Mouse (Mus musculus) forebrain, postnatal 0 days (tissue): ENCODE measurements around the gene Atf1. TPM values are rescaled to one million over a fixed set of nuclear protein-coding genes. Genes with fewer than 3 reads are reported as not detected.

Source experiments
- ATAC-seq: fragments of 200-750 bp; cut with Nextera tagmentation; 2 replicates; pipeline ENCODE4 v1.8.0; 2017; ENCODE audit warnings: mild to moderate bottlenecking, moderate library complexity
- DNase-seq: peaks from one replicate; pipeline ENCODE4 v3.0.0-alpha.2; 2015
- H3K27ac ChIP-seq: fragments of 300-500 bp; sonication (generic); 2 replicates; pipeline ENCODE4 v1.5.1; 2014; ENCODE audit warnings: low read depth, mild to moderate bottlenecking, antibody characterized with exemption, low read length, moderate library complexity, mixed read lengths
- H3K27me3 ChIP-seq: fragments of 300-500 bp; sonication (generic); 2 replicates; pipeline ENCODE4 v1.6.1; 2014; ENCODE audit warnings: mild to moderate bottlenecking, low read length, mixed read lengths; ENCODE audit not compliant: insufficient read depth
- H3K36me3 ChIP-seq: fragments of 300-500 bp; sonication (generic); 2 replicates; pipeline ENCODE4 v1.6.1; 2014; ENCODE audit warnings: mild to moderate bottlenecking, moderate library complexity; ENCODE audit not compliant: insufficient read depth
- H3K4me1 ChIP-seq: fragments of 300-500 bp; sonication (generic); 2 replicates; pipeline ENCODE4 v1.6.1; 2014; ENCODE audit warnings: antibody characterized with exemption; ENCODE audit not compliant: insufficient read depth
- H3K4me2 ChIP-seq: fragments of 300-500 bp; sonication (generic); 2 replicates; pipeline ENCODE4 v1.6.1; 2014; ENCODE audit warnings: low read depth, mild to moderate bottlenecking, moderate library complexity
- H3K4me3 ChIP-seq: fragments of 300-500 bp; sonication (generic); 2 replicates; pipeline ENCODE4 v1.5.1; 2014; ENCODE audit warnings: low read depth, low read length, mixed read lengths
- H3K9ac ChIP-seq: fragments of 300-500 bp; sonication (generic); 2 replicates; pipeline ENCODE4 v1.6.1; 2014; ENCODE audit warnings: mild to moderate bottlenecking
- H3K9me3 ChIP-seq: fragments of 300-500 bp; sonication (generic); 2 replicates; pipeline ENCODE4 v1.6.1; 2016; ENCODE audit warnings: low read length
- CTCF ChIP-seq: sonication (generic); IDR thresholded peaks from 2 replicates; pipeline ENCODE4 v1.5.1; 2016; ENCODE audit warnings: antibody characterized with exemption, control low read depth, low read depth
- WGBS: fragments of 180-500 bp; shearing (Covaris S2); extraction: QIAGEN DNeasy Blood & Tissue Kit; methylation state at CpG from one replicate; pipeline ENCODE4 v1.1.7; 2014; 5-methylcytosine and 5-hydroxymethylcytosine counted together
- polyA plus RNA-seq: library from polyadenylated mRNA; unstranded; fragments of >200 nt; fragmentation: Nextera tagmentation; extraction: Ambion mirVana; gene quantifications from 2 replicates; pipeline ENCODE4 v1.2.1, GENCODE M21; 2015
- total RNA-seq: library from RNA; depleted of rRNA; stranded (reverse); fragments of >200 nt; gene quantifications from 2 replicates; pipeline ENCODE4 v1.2.3, GENCODE M21; 2014

Gene Atf1
- total and polyA plus RNA-seq, 2 experiments from 2014 or later: 5.4 to 9.2 TPM

DNA sequence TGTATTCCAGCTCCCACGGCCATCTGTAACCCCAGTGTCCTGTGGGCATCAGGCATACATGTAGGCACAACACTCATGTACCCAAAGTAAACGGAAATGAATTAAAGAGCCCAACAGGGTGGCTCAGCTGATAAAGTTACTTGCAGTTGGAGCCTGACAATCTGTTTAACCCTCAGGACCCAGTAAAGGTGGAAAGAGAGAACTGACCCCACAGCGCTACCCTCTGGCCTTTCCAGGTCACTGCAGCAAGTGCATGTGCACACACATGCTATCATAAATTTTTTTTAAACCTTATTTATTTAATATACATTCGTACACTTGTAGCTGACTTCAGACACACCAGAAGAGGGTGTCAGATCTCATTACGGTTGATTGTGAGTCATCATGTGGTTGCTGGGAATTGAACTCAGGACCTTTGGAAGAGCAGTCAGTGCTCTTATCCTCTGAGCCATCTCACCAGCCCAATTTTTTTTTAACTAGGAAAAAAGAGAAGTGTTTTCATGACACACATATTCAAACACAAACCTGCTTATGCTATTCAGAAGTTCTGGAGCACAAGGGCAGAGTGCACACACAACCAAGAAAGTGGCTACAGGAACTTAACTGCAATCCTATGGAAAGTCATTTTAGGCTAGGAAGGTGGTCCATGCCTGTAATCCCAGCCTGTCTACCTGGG is 42.7 kb upstream of the Atf1 start:
- H3K27ac ChIP-seq: no peak overlapping the region
- H3K4me3 ChIP-seq: no peak overlapping the region
- TF ChIP-seq CTCF: peak; percentile 55
- 86% methylated on average over 5 of the region's 5 CpGs for WGBS
- peak; percentile 16 for DNase-seq
- peaks cover 77% of the 10 kb centered on the region for H3K36me3 ChIP-seq
- H3K27me3 ChIP-seq: no peaks in the 10 kb centered on the region
- no peak overlapping the region for H3K4me2 ChIP-seq
- no peaks in the 10 kb centered on the region for H3K9me3 ChIP-seq
- H3K9ac ChIP-seq: no peak overlapping the region
- no peaks in the 10 kb centered on the region for H3K4me1 ChIP-seq
- no peak for ATAC-seq

DNA sequence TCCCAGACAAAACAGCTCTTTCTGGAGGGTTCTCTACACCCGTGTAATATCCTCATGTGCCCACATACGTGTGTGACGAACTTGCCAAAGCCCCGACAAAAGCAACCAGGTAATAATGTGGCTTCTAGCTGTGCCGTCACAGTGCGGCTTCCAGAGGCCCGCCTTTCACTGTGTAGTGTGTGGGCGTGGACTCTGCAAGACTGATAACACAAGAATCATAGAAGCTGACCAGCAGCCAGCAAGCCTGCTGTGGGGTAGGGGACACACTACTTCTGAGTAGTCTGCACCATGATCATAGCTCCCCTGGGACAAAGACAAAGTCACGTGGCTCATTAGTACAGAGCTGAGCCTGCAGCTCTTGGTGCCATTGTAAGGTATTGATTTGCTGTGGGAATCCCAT is 41.4 kb upstream of the Atf1 start:
- Histone ChIP-seq H3K4me1 (no peaks in the 10 kb centered on the region), H3K4me2 (no peak overlapping the region), H3K36me3 (peaks cover 76% of the 10 kb centered on the region), H3K27me3 (no peaks in the 10 kb centered on the region), H3K9me3 (no peaks in the 10 kb centered on the region), H3K4me3 (no peak overlapping the region), H3K9ac (no peak overlapping the region), H3K27ac (no peak overlapping the region)
- WGBS: 92% methylated on average over 9 of the region's 9 CpGs
- DNase-seq (no peak), ATAC-seq (no peak)
- TF ChIP-seq CTCF: no peak

DNA sequence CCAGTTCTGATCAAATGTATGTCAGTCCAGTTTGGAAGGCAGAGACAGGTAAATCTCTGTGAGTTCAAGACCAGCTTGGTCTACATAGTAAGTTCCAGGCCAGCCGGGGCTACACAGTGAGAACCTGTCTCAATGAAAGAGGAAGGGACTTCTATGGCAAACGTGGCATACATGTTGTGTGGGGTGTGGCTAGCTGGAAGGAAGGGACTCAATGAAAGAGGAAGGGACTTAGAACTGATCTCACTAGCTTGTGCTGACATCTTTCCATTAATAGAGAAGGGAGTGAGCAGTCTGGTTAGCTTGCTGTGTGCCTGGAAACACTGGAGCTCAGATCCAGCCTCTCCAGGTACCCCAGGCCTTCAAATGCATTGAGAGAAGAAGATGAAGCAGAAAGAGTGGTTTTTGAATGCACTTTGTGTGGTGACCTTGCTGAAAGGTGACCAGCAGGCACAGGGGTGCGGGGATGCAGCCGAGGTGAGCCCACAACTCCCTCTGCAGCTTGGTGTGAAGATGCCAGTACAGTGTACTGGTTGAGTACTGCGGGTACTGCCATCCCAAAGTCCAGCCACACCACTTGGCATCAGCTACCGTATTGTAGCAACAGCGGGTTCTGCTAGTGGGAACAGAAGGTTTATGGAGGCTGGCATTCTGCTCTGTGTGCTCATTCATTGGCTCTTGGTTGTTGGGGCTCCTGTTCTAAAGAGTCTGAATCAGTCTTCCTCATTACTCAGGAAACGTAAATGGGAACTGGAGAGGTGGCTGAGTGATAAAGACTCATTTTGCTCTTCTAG is 40.5 kb upstream of the Atf1 start:
- no peak for ATAC-seq
- H3K9me3 ChIP-seq: no peaks in the 10 kb centered on the region
- peaks cover 76% of the 10 kb centered on the region for H3K36me3 ChIP-seq
- no peaks in the 10 kb centered on the region for H3K4me1 ChIP-seq
- no peak overlapping the region for H3K4me2 ChIP-seq
- H3K4me3 ChIP-seq: no peak overlapping the region
- H3K27me3 ChIP-seq: no peaks in the 10 kb centered on the region
- DNase-seq: no peak
- 90% methylated on average over 8 of the region's 8 CpGs for WGBS
- H3K27ac ChIP-seq: no peak overlapping the region
- no peak for TF ChIP-seq CTCF
- no peak overlapping the region for H3K9ac ChIP-seq

DNA sequence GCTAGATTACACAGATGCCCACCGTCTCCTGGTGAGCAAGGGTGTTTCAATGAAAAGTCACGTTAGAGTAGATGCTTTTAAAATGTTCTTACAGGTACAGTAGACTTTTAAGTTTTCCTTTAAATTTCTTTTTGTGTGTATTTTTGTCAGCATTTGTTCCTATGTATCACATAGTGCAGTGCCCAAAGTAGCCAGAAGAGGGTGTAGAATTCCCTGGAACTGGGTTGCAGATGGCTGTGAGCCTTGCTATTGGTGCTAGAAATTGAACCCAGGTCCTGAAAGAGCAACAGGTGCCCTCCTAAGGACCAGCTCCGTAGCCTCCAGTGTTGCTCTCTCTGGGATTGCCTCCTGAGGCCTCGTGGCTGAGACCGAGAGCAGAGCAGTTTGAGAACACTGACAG is 39.1 kb upstream of the Atf1 start:
- H3K27me3 ChIP-seq: no peaks in the 10 kb centered on the region
- no peaks in the 10 kb centered on the region for H3K4me1 ChIP-seq
- no peak overlapping the region for H3K9ac ChIP-seq
- DNase-seq (no peak), ATAC-seq (no peak)
- WGBS: 97% methylated on average over 5 of the region's 5 CpGs
- H3K4me2 ChIP-seq: no peak overlapping the region
- H3K9me3 ChIP-seq: no peaks in the 10 kb centered on the region
- peak; percentile 49 for TF ChIP-seq CTCF
- H3K27ac ChIP-seq: no peak overlapping the region
- peaks cover 81% of the 10 kb centered on the region for H3K36me3 ChIP-seq
- H3K4me3 ChIP-seq: no peak overlapping the region

DNA sequence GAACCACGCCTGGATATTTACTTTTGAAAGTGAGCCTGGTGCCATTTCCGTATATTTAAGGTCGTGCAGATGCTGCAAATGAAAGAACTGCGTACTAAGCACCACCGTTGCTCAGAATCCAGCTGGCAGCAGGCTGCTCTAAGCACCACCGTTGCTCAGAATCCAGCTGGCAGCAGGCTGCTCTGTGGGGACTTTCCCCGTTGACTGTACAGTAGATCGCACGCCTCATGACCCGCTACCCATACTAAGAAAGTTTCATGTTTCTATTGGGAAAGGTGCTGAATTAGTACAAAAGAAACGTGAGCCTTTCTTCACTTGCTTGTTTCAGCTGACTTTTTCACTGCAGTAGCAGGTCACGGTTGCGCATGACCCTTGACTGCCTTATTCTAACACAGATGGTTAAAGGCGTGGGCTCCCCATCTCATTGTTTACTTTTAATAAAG is 38.6 kb upstream of the Atf1 start:
- no peaks in the 10 kb centered on the region for H3K27me3 ChIP-seq
- no peak for TF ChIP-seq CTCF
- no peak overlapping the region for H3K4me3 ChIP-seq
- H3K36me3 ChIP-seq: peaks cover 84% of the 10 kb centered on the region
- no peak overlapping the region for H3K9ac ChIP-seq
- H3K9me3 ChIP-seq: no peaks in the 10 kb centered on the region
- no peak overlapping the region for H3K27ac ChIP-seq
- WGBS: 81% methylated on average over 14 of the region's 14 CpGs
- no peak for DNase-seq
- H3K4me2 ChIP-seq: no peak overlapping the region
- no peaks in the 10 kb centered on the region for H3K4me1 ChIP-seq
- no peak for ATAC-seq

DNA sequence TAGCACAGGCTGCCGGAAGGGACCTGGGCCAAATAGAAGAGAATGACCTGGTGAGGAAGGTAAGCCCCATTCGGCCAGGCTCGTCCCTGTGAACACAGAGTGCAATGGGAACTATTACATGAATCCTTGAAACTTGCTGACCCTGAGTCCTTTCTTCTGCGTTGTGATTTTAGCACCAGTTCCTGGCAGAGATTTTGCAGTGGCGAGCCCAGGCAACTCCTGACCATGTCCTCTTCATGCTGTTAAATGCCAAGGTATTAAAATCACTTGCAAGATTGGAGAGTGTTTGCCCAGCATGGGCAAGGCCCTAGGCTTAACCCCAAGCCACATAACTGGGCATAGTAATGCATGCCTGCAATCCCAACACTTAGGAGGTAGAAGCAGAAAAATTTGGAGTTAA is 37.5 kb upstream of the Atf1 start:
- no peak overlapping the region for H3K4me2 ChIP-seq
- TF ChIP-seq CTCF: no peak
- H3K27me3 ChIP-seq: no peaks in the 10 kb centered on the region
- H3K4me3 ChIP-seq: no peak overlapping the region
- H3K9ac ChIP-seq: no peak overlapping the region
- ATAC-seq (no peak), DNase-seq (no peak)
- WGBS: 97% methylated on average over 5 of the region's 5 CpGs
- H3K27ac ChIP-seq: no peak overlapping the region
- H3K9me3 ChIP-seq: no peaks in the 10 kb centered on the region
- no peaks in the 10 kb centered on the region for H3K4me1 ChIP-seq
- peaks cover 86% of the 10 kb centered on the region for H3K36me3 ChIP-seq
